Mouse (Mus musculus) lung, postnatal 10 days (tissue): ENCODE measurements at regions not wholly inside any gene's neighbourhood (a gene's known extent, or its start where the extent isn't known, plus 50 kb on each side); places are given as distances from the start of the nearest gene placed in this dataset.

ENCODE experiments used
- DNase-seq: peaks from one replicate; pipeline ENCODE4 v3.0.0; 2021

GRCm38 (mm10) chr11:92405818-92406217, 692.0 kb upstream of the Car10 start:
- peak; percentile 5 for DNase-seq

GRCm38 (mm10) chr11:92451372-92451771, 646.5 kb upstream of the Car10 start:
- no peak for DNase-seq

GRCm38 (mm10) chr11:92495291-92495690, 602.5 kb upstream of the Car10 start:
- no peak for DNase-seq
